Mouse (Mus musculus) stomach, postnatal 0 days (tissue): ENCODE data around the gene P4hb. TPM values are rescaled to one million over a fixed set of nuclear protein-coding genes. Genes with fewer than 3 reads are reported as not detected.

Experiments used
- ATAC-seq: fragments of 200-750 bp; cut with Nextera tagmentation; 2 replicates; pipeline ENCODE4 v1.8.0; 2017; ENCODE audit not compliant: low FRiP score, low TSS enrichment
- DNase-seq: peaks from one replicate; pipeline ENCODE4 v3.0.0-alpha.2; 2016; ENCODE audit warnings: low spot score
- H3K27ac ChIP-seq: fragments of 300-500 bp; sonication (generic); replicated peaks from 2 replicates; pipeline ENCODE4 v1.5.1; 2014; ENCODE audit warnings: mild to moderate bottlenecking, control low read depth
- H3K27me3 ChIP-seq: fragments of 300-500 bp; sonication (generic); 2 replicates; pipeline ENCODE4 v1.6.1; 2014; ENCODE audit warnings: low read length; ENCODE audit not compliant: control insufficient read depth, insufficient read depth
- H3K36me3 ChIP-seq: fragments of 300-500 bp; sonication (generic); 2 replicates; pipeline ENCODE4 v1.6.1; 2014; ENCODE audit warnings: low read length, mixed read lengths; ENCODE audit not compliant: control insufficient read depth, insufficient read depth
- H3K4me1 ChIP-seq: fragments of 300-500 bp; sonication (generic); replicated peaks from 2 replicates; pipeline ENCODE4 v1.6.1; 2014; ENCODE audit warnings: antibody characterized with exemption; ENCODE audit not compliant: control insufficient read depth, insufficient read depth
- H3K4me2 ChIP-seq: fragments of 300-500 bp; sonication (generic); replicated peaks from 2 replicates; pipeline ENCODE4 v1.6.1; 2014; ENCODE audit warnings: low read depth, mild to moderate bottlenecking, control low read depth, moderate library complexity
- H3K4me3 ChIP-seq: fragments of 300-500 bp; sonication (generic); 2 replicates; pipeline ENCODE4 v1.5.1; 2014; ENCODE audit warnings: low read depth, low read length, control low read depth
- H3K9ac ChIP-seq: fragments of 300-500 bp; sonication (generic); 2 replicates; pipeline ENCODE4 v1.6.1; 2014; ENCODE audit warnings: mild to moderate bottlenecking, low read length, control low read depth, mixed read lengths
- H3K9me3 ChIP-seq: fragments of 300-500 bp; sonication (generic); 2 replicates; pipeline ENCODE4 v1.6.1; 2016; ENCODE audit warnings: low read length; ENCODE audit not compliant: control insufficient read depth
- CTCF ChIP-seq: IDR thresholded peaks from 2 replicates; pipeline ENCODE4 v1.5.1; 2016; ENCODE audit warnings: antibody characterized with exemption, low read depth, mild to moderate bottlenecking, moderate library complexity
- EP300 ChIP-seq: optimal IDR thresholded peaks from 2 replicates; pipeline ENCODE3; 2016; ENCODE audit warnings: antibody characterized with exemption
- WGBS: fragments of 180-500 bp; shearing (Covaris S2); extraction: QIAGEN DNeasy Blood & Tissue Kit; methylation state at CpG from one replicate; pipeline ENCODE4 v1.1.7; 2014; 5-methylcytosine and 5-hydroxymethylcytosine counted together
- polyA plus RNA-seq: library from polyadenylated mRNA; unstranded; fragments of >200 nt; fragmentation: Nextera tagmentation; extraction: Ambion mirVana; gene quantifications from 2 replicates; pipeline ENCODE4 v1.2.1, GENCODE M21; 2015

The P4hb gene
- polyA plus RNA-seq, 1 experiment from 2014 or later = 892 TPM

GRCm38 (mm10) chr11:120549986-120550809, 22.9 kb downstream of the P4hb start:
- TF ChIP-seq EP300 (no peak), CTCF (no peak)
- Histone ChIP-seq H3K4me2 (peak overlapping the region; percentile 72), H3K4me1 (peaks cover 5% of the 10 kb centered on the region; the same call in 1 of the 2 replicates), H3K27ac (peak overlapping the region; percentile 98), H3K36me3 (no peaks in the 10 kb centered on the region), H3K9ac (peak overlapping the region; percentile 95), H3K27me3 (no peaks in the 10 kb centered on the region), H3K9me3 (no peaks in the 10 kb centered on the region), H3K4me3 (peak overlapping the region; percentile 88)
- ATAC-seq = no peak
- no peak for DNase-seq
- WGBS = 60% methylated on average over 11 of the region's 11 CpGs

- peak within 1 kb of the TSS; percentile 72 for H3K4me2 ChIP-seq
- peak within 1 kb of the TSS; percentile 95 for H3K9ac ChIP-seq
- H3K4me3 ChIP-seq = peak within 1 kb of the TSS; percentile 88
- peaks cover 5% of the 10 kb centered on the region; the same call in 1 of the 2 replicates for H3K4me1 ChIP-seq
- H3K27ac ChIP-seq = peak within 1 kb of the TSS; percentile 98
- TF ChIP-seq EP300 (no peak), CTCF (no peak)
- ATAC-seq (peak; percentile 85), DNase-seq (peak; percentile 94)
- H3K27me3 ChIP-seq = no peaks in the 10 kb centered on the region
- WGBS = under 1% methylated on average over 57 of the region's 87 CpGs
- H3K9me3 ChIP-seq = no peaks in the 10 kb centered on the region
- H3K36me3 ChIP-seq = peaks cover 2% of the 10 kb centered on the region
These were observed 23.7 kb downstream of the P4hb start, which contains the start of gene Mcrip1 for GRCm38 (mm10) chr11:120549168-120549945. Gene Mcrip1 (minus strand): TSS chr11:120549727.

- H3K4me1 ChIP-seq = peaks cover 5% of the 10 kb centered on the region; the same call in 1 of the 2 replicates
- H3K9ac ChIP-seq = peak overlapping the region; percentile 95
- no peak for TF ChIP-seq CTCF
- TF ChIP-seq EP300 = no peak
- WGBS = 4% methylated on average over 7 of the region's 7 CpGs
- peak overlapping the region; percentile 88 for H3K4me3 ChIP-seq
- peaks cover 8% of the 10 kb centered on the region for H3K36me3 ChIP-seq
- no peak for DNase-seq
- H3K4me2 ChIP-seq = peak overlapping the region; percentile 72
- ATAC-seq = no peak
- peak overlapping the region; percentile 98 for H3K27ac ChIP-seq
- H3K27me3 ChIP-seq = no peaks in the 10 kb centered on the region
- no peaks in the 10 kb centered on the region for H3K9me3 ChIP-seq
These were observed 24.3 kb downstream of the P4hb start for GRCm38 (mm10) chr11:120548786-120549167.

GRCm38 (mm10) chr11:120548214-120548613, 24.8 kb downstream of the P4hb start:
- no peak for ATAC-seq
- Histone ChIP-seq H3K27me3 (no peaks in the 10 kb centered on the region), H3K36me3 (peaks cover 8% of the 10 kb centered on the region), H3K4me2 (peak overlapping the region; percentile 72), H3K9ac (peak overlapping the region; percentile 95), H3K27ac (peak overlapping the region; percentile 98), H3K4me3 (peak overlapping the region; percentile 88), H3K9me3 (no peaks in the 10 kb centered on the region), H3K4me1 (peaks cover 5% of the 10 kb centered on the region; the same call in 1 of the 2 replicates)
- DNase-seq = no peak
- WGBS = 77% methylated on average over 3 of the region's 3 CpGs
- TF ChIP-seq CTCF (no peak), EP300 (no peak)

- H3K27me3 ChIP-seq = no peaks in the 10 kb centered on the region
- H3K4me1 ChIP-seq = peaks cover 5% of the 10 kb centered on the region; the same call in 1 of the 2 replicates
- TF ChIP-seq EP300 (no peak), CTCF (peak; percentile 61)
- no peak overlapping the region for H3K4me2 ChIP-seq
- ATAC-seq (0 out of 2 replicates have a peak, but pooled peaks have one; percentile 44), DNase-seq (peak; percentile 47)
- H3K4me3 ChIP-seq = no peak overlapping the region
- WGBS = 43% methylated on average over 2 of the region's 2 CpGs
- no peak overlapping the region for H3K9ac ChIP-seq
- H3K27ac ChIP-seq = no peak overlapping the region
- peaks cover 8% of the 10 kb centered on the region for H3K36me3 ChIP-seq
- H3K9me3 ChIP-seq = no peaks in the 10 kb centered on the region
These were observed 25.6 kb downstream of the P4hb start for GRCm38 (mm10) chr11:120547469-120547868.
